Mouse (Mus musculus): ENCODE data around the gene Gm9821. TPM values are rescaled to one million over a fixed set of nuclear protein-coding genes. Genes with fewer than 3 reads are reported as not detected.

Gm9821 gene
- polyA plus RNA-seq, 1 experiment from 2014 or later = 0.18 TPM

GRCm38 (mm10) chr2:91987542-91987941 is 42.0 kb downstream of the Gm9821 start:
- Histone ChIP-seq H3K9me3 (no peaks in the 10 kb centered on the region), H3K27ac (no peak overlapping the region), H3K4me1 (replicated peaks) (peaks cover 39% of the 10 kb centered on the region), H3K36me3 (no peaks in the 10 kb centered on the region), H3K4me3 (no peak overlapping the region), H3K27me3 (ENCODE audit: insufficient read depth, poor library complexity, severe bottlenecking) (peaks cover 22% of the 10 kb centered on the region)
- 3% methylated on average over 3 of the region's 3 CpGs for WGBS
- peak; percentile 86 for DNase-seq (ENCODE audit: low spot score)

DNA sequence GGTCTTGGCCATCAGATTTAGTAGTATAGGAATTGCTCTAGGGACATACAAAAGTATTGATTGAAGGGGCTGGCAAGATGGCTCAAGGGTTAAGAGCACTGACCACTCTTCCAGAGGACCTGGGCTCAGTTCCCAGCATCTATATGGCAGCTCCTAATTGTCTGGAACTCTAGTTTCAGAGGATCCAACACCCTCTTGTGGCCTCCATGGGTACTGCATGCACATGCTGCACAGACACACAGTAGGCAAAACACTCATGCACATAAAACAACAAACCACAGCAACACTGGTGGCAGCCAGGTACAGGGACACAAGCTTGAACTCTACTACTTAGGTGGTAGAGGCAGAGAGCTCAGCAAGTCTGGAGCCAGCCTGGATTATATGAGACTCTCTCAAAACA is 44.2 kb downstream of the Gm9821 start:
- DNase-seq (ENCODE audit: low spot score) = no peak
- no peaks in the 10 kb centered on the region for H3K36me3 ChIP-seq
- H3K27me3 ChIP-seq (ENCODE audit: insufficient read depth, poor library complexity, severe bottlenecking) = peaks cover 13% of the 10 kb centered on the region
- peaks cover 32% of the 10 kb centered on the region for H3K4me1 ChIP-seq (replicated peaks)
- H3K4me3 ChIP-seq = no peak overlapping the region
- H3K9me3 ChIP-seq = no peaks in the 10 kb centered on the region
- no peak overlapping the region for H3K27ac ChIP-seq

GRCm38 (mm10) chr2:91993409-91993808 is 47.9 kb downstream of the Gm9821 start:
- Histone ChIP-seq H3K27me3 (ENCODE audit: insufficient read depth, poor library complexity, severe bottlenecking) (0 out of 2 replicates have a peak, but pooled peaks cover 4% of the 10 kb centered on the region), H3K4me3 (no peak overlapping the region), H3K36me3 (no peaks in the 10 kb centered on the region), H3K4me1 (replicated peaks) (peaks cover 16% of the 10 kb centered on the region), H3K27ac (no peak overlapping the region; the same call in 1 of the 2 replicates), H3K9me3 (no peaks in the 10 kb centered on the region)
- DNase-seq (ENCODE audit: low spot score) = no peak
- 47% methylated on average over 3 of the region's 3 CpGs for WGBS

GRCm38 (mm10) chr2:91996006-91996405 is 50.5 kb downstream of the Gm9821 start:
- H3K4me1 ChIP-seq (replicated peaks) = peaks cover 18% of the 10 kb centered on the region

More at GRCm38 (mm10) chr2:91996006-91996405, 50.5 kb downstream of the Gm9821 start:
- Histone ChIP-seq H3K36me3 (no peaks in the 10 kb centered on the region), H3K27me3 (ENCODE audit: insufficient read depth, poor library complexity, severe bottlenecking) (peaks cover 4% of the 10 kb centered on the region; the same call in 1 of the 2 replicates), H3K9me3 (no peaks in the 10 kb centered on the region), H3K27ac (no peak overlapping the region), H3K4me3 (no peak overlapping the region)
- WGBS = 93% methylated on average over 5 of the region's 5 CpGs
- DNase-seq (ENCODE audit: low spot score) = no peak

Other genes with a start within 250 kb of the Gm9821 start
- gene Atg13, start 235.1 kb upstream of the Gm9821 start, polyA plus RNA-seq (2016; fragmentation: Nextera tagmentation; extraction: Ambion mirVana) = 24.0 and 31.0 TPM in 2 replicates
- gene Harbi1, start 234.9 kb upstream of the Gm9821 start, polyA plus RNA-seq (2016; fragmentation: Nextera tagmentation; extraction: Ambion mirVana) = 20.8 and 20.9 TPM in 2 replicates
- 21.9 and 25.7 TPM in 2 replicates for gene Ambra1, start 215.6 kb upstream of the Gm9821 start, polyA plus RNA-seq (2016; fragmentation: Nextera tagmentation; extraction: Ambion mirVana)
- gene Chrm4, start 18.5 kb upstream of the Gm9821 start, polyA plus RNA-seq (2016; fragmentation: Nextera tagmentation; extraction: Ambion mirVana) = 0.48 and 0.95 TPM in 2 replicates
- 1,375 and 1,717 TPM in 2 replicates for gene Mdk, start 13.4 kb upstream of the Gm9821 start, polyA plus RNA-seq (2016; fragmentation: Nextera tagmentation; extraction: Ambion mirVana)
- 36.3 and 39.4 TPM in 2 replicates for gene Dgkz, start 30.2 kb downstream of the Gm9821 start, polyA plus RNA-seq (2016; fragmentation: Nextera tagmentation; extraction: Ambion mirVana)
- gene Creb3l1, start 78.8 kb downstream of the Gm9821 start, polyA plus RNA-seq (2016; fragmentation: Nextera tagmentation; extraction: Ambion mirVana) = 1.00 and 1.9 TPM in 2 replicates
- 35.3 and 38.1 TPM in 2 replicates for gene Phf21a, start 147.4 kb downstream of the Gm9821 start, polyA plus RNA-seq (2016; fragmentation: Nextera tagmentation; extraction: Ambion mirVana)